Mouse (Mus musculus): ENCODE measurements around the gene Slc16a3.

DNA sequence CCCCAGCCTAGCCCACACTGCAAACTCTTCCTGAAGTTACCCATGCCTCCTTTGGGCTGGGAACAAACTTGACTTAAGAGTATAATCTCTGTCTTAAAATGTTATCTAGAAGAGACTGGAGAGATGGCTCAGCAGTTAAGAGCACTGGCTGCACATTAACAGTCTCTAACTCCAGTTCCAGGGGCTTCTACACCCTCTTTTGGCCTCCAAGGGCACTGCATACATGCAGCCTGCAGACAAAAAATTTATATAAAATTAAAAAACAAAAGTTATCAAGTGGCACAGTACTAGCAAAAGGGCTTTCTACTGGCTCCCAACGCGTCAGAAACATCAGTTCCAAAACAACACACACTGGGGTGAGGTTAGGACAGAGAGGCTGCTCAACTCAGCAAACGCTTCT lies 39.3 kb downstream of the Slc16a3 start:
- no peak for TF ChIP-seq CTCF (IDR thresholded peaks at IDR 0.05; ENCODE audit: low read depth)
- no peak for TF ChIP-seq EP300 (IDR thresholded peaks at IDR 0.05; ENCODE audit: low read depth)

All from liver, embryonic 14.5 days (tissue).